Mouse (Mus musculus) spleen, adult 2 months (tissue): ENCODE measurements around the gene Arhgap44.

Experiments used
- CTCF ChIP-seq: fragments of 200-500 bp; IDR thresholded peaks from 2 replicates; pipeline ENCODE4 v1.5.1; 2011; ENCODE audit warnings: mild to moderate bottlenecking, inconsistent platforms; ENCODE audit not compliant: insufficient read depth, insufficient read length, insufficient replicate concordance; ENCODE audit errors: extremely low read depth
- POLR2A ChIP-seq: fragments of 200-500 bp; IDR thresholded peaks from 2 replicates; pipeline ENCODE4 v1.6.1; 2011; ENCODE audit warnings: low read depth, low read length, inconsistent platforms

- no peak for TF ChIP-seq CTCF
- TF ChIP-seq POLR2A: peak; percentile 74
Measured at GRCm38 (mm10) chr11:64978720-64979488, 183.9 kb downstream of the Arhgap44 start, which contains the start of gene Elac2.
